Mouse (Mus musculus): Measurements from ENCODE around the gene Gm11541.
"Not testable (repeated sequence)": the region's sequence is repeated elsewhere in the genome, so short reads cannot be mapped to it uniquely, and the experiment has no call there.

Gm11541 gene

DNA sequence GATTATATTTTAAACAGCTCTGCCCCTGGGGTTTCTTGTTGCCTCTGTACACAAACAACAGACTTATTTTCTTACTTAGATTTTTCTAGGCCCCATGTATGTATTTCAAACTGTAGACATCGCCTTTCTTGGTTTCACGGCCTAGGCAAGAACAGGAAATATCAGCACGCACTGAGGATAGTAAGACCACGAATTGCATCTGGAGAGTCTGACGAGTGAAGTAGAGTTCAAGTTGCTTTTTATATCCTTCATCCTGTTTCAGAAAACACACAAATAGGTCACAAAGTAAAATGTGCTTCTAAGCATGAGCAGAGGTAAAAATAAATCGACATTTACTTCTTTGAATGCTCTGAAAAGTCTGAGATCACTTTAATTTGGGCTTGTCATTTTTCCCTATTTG lies 8.8 kb downstream of the Gm11541 start:
- no peak for DNase-seq

DNA sequence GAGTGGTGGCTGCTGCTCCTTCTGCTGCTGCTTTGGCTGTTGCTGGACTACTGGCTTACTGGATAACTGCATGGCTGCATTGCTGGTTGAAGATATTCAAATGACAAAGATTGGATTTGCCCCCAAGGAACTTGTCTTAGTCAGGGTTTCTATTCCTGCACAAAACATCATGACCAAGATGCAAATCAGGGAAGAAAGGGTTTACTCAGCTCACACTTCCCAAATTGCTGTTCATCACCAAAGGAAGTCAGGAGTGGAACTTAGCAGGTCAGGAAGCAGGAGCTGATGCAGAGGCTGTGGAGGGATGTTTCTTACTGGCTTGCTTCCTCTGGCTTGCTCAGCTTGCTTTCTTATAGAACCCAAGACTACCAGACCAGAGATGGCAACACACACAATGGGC lies 11.8 kb downstream of the Gm11541 start:
- not testable (repeated sequence) for DNase-seq

DNA sequence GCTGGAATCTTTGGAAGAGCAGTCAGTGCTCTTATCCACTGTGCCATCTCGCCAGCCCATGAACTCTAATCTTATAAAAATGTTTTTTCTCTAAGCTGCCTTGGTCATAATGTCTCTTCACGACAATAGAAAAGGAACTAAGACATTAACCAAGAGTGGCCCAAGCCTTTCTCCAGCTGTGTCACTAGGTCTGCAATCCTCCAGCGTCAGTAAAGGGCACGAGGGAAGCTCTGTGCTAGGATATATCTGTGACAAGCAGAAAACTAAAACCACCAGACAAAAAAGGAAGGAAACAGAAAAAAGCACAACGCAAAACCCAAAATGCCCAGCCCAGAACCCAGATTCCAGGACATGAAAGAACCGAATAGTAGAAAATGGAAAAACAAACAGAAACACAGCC lies 17.1 kb downstream of the Gm11541 start:
- no peak for DNase-seq

DNA sequence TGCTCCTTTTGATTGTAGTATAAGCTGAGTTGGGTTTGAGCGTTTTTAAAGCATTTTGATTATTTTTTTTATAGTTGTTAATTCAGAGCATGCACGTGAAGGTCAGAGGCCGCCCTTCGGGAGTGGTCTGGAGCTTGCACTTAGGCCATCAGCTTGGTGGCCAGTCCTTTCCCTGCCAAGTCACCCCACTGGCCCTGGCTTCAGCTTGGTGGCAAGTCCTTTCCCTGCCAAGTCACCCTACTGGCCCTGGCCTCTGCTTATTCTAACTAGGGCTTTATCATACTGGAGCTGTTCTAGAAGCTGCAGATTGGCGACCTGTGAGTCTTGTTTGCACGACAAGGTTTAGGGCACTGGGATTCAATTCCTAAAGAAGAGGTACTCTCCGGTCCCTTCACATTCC lies 21.9 kb downstream of the Gm11541 start:
- no peak for DNase-seq

DNA sequence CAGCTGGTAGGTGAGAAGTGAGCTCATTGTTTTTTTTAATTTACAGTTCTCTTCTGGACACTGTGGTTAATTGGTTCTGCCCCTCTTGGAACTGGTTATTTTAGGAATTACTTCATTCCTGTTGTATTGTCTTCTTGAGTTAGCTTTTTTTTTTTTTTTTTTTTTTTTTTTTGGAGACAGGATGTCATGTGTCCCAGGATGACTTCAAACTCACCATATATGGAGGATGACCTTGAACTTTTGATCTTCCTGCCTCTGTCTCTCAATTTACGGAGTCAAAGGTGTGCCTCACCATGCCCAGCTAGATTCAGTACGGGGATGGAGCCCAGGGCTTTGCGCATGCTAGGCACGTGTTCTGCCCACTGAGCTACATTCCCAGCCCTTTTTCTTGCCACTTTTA lies 22.7 kb downstream of the Gm11541 start:
- DNase-seq = no peak

DNA sequence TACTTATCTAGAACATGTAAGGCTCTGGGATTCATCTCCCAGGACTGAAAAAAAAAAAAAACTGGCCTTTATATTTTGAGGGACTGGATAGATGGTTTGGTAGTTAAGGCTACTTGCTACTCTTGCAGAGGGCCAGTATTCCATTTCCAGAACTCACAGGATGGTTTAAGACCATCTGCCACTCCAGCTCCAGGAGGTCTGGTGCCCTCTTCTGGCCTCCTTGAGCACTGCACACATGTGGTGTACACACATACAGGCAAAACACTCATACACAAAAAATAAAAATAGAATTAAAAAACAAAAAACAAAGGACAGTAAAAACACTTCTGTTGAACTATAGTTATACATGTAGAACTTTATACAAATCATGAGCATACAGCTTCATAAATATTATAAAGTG lies 23.7 kb downstream of the Gm11541 start:
- no peak for DNase-seq

DNA sequence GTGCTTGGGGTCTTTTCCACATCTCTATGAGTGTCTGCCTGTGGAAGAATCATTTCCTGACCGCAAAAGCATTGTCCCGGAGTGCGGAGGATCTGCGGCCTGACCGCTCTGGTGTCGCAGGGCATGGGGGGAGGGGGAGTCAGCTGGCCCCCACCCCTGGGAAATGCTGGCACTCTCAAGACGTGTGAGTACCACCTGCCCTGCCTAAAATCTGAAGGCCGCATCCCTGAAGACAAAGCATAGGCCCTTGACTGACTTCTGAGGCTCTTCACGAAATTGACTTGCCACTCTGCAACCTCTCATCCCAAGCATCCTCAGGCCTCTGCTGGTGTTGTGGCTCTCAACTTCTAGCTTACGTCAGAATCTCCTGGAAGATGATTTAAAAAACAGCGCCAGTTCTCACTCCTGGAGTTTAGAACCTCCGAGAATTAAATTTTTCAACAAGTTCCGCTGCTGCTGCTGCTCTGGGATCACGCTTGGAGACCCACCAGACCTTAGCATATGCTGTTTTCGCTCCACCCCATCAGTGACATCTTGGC lies 26.6 kb downstream of the Gm11541 start:
- no peak for DNase-seq

DNA sequence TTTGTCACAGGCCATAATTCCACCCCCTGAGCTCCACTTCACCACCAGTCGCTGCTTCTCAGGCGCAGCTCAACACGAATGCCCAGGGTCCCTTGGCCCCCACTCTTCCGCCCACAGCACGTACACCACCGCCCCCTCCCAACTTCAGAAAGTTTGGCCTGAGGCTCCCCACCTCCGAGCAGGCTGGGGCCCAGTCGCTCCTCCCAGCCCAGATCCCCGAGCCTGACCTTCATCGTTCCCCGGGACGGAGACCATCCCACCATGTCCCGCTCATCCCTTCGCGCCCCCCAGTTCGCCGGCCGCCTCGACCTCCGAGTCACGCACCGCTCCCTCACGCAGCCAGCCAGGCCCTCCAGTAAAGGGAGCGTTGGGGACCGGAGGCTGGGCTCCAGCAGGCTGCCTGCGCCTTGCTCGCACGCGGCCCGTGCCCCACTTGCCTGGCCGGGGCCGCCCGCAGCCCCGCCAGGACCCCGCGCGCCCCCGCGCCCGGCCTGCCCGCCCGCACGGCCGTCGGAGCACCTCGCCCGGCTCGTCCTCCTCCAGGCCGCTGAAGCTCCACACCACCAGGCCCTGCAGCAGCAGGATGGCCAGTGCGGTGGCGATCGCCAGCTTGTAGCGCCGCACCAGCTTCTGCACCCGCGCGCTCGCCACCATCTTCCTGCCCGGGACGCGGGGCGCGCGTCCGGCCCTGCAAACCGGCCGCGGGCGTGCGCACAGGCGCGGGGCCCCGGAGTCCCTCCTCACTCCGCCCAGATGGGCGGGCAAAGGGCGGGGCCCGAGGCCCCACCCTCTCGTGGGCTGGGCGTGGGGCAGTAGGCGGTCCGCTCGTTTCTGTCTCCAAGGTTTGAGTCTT lies 27.3 kb downstream of the Gm11541 start, which contains the start of gene Xylt2:
Gene Xylt2, minus strand, starts transcription at position 762 of the 853 bp plus-strand sequence.
- DNase-seq = peak; percentile 91

DNA sequence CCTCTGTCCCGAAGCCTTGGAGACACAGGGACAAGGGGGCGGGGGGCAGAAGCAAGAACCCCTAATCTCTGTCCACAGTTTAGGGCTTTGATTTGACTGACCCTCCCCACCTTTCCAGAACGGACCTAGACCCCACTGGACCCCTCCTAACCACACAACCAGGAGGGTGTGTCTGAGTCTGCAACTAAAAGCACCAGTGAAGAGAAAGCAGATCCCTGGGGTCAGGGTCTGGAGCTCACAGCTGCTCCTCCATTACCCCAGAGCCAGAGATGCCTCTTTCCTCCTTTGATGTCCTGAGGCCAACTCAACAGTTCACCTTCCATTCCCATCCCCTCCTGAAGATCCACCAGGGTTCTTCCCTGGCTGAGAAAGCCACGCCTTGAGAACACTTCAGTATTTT lies 28.0 kb downstream of the Gm11541 start:
- no peak for DNase-seq

DNA sequence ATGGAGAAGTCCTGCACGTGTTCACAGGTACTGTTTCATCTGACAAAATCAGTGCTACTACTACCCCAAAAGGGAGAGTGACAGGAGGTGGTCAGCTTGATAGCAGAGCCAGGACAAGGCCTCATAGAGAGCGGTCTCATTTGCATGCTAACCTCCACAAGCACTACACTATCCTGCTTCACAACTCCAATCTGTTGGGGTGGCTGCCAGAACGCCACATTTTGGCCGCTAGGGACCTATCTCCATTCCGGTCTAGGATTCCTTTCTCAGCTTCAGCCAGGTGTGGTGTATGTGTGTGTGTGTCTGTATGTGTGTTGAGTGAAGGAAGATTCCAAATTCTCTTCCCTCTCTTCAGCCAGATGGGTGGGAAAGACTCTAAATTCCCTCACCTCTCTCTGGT lies 28.9 kb downstream of the Gm11541 start:
- DNase-seq = no peak

DNA sequence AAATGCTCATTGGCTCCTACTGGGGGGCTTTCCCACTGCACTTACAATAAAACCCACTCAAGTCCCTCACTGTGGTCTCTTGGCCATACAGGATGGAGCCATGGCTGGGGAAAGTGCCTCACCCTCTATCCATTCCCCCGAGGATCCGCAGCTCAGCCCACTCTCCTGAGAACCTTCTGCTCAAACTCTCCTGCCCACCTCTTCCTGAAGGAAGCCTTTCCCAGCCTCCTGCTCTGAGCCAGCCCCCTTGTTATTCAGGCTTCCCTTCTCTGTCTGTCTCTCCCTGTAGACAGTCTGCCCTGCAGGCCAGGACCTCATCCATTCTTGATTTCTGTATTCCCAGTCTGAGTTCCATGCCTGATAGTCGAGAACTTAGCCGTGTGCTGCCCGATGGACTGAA lies 29.3 kb downstream of the Gm11541 start:
- DNase-seq = no peak

DNA sequence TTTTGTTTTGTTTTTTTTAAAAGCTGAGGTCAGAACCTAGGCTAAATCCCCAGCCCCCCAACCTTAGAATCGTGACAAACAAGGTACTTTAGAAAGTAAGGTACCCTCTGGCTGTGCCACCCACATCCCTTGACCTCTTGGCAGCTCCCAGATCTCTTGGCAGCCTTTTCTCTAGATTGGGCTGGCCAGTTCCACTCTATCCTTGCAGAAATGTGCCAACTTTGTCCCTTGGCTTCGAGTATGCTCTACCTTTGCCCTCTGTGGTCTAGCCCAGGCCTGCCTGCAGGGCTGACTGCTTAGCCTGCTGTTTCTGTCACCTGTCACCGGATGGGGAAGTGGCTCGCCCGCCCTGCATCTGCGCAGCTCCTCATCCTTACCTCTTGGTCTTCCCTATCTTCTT lies 39.0 kb downstream of the Gm11541 start:
- DNase-seq = no peak

DNA sequence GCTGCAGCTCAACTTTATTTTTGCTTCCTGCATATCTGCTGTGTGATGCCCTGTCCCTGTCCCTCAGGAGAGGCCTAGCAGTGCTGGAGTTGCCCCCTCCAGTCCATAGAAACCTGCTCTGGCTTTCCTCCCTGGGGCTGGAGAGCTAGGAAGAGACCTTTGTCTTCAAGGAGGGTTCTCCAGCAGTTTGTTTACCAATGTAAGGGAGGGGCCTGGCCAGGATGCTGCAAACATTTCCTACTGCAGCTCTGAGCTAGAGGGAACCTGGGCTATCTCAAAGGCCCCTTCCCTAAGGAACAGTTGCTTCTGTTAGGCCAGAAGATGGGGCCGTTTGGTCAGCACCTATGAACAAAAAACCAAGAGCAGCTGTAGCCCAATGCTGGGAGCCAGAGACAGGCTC lies 43.0 kb downstream of the Gm11541 start:
- no peak for DNase-seq

DNA sequence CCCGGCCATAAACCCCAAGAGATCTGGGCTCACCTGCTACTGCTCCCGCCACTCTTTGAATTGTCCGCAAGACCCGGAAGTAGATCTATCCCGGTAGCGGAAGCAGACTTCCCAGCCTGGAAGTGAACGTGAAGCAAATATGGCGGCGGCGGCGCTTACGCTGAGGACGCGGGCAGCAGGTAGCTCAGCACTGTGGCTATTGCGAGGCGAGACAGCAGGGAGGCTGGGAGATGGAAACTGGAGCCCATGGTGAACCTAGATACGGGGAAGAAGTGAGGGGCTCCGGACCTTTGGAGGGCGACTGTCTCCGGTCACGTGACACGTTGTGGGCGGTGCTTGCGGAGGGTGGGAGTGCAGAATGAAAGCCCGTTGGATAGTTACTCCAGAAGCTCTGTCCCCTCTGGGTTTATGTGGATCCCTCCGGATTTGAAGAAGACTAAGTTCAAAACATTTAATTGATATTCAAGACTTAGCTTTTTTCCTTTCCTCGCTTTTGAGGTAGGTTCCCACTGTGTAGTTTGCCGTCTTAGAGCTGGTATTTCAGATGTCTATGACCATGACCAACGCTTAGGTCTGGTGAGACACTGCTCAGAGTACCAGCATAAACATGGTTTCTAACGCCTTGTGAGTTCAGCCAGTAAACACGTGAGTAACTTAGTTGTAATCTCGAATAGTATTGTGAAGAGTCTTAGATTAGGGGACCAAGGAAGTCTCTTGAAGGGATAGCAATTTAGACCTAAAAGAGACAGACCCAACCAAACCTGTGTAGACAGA lies 50.4 kb downstream of the Gm11541 start, which contains the start of the genes Mrpl27 and Eme1:
Gene Mrpl27, plus strand, starts transcription at position 105 of the 774 bp plus-strand sequence.
Gene Eme1, minus strand, starts transcription at position 302 of the 774 bp plus-strand sequence.
- peak; percentile 84 for DNase-seq

DNA sequence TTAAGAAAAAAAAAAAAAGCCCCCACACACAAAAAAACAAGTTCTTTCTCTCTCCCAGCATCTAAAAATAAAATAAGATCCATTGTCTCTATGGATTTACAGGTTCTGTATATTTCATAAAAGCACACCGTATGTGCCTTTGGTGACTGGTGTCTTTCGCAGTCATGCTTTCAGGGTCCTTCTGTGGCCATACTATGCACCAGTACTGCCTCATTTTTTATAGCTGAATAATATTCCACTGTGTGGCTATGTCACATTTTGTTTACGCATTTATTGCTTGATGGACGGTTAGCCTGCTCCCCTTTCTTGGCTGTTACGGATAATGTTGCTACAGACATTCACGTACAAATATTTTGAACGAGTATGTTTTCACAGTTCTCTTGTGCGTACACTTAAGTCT lies 51.3 kb downstream of the Gm11541 start:
- DNase-seq = no peak

DNA sequence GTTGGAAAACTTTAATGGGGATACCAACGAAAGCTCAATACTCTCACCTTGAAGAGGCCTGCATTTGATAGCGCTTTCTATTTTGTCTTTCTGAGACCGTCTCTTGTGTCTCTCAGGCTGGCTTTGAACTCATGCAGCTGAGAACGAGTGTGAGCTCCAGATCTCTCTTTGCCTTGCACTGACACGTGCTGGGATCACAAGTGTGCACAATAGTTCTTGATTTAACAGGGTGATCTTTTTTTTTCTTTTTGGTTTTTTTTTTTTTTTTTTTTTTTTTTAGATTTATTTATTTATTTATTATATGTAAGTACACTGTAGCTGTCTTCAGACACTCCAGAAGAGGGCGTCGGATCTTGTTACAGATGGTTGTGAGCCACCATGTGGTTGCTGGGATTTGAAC lies 53.1 kb downstream of the Gm11541 start:
- not testable (repeated sequence) for DNase-seq

DNA sequence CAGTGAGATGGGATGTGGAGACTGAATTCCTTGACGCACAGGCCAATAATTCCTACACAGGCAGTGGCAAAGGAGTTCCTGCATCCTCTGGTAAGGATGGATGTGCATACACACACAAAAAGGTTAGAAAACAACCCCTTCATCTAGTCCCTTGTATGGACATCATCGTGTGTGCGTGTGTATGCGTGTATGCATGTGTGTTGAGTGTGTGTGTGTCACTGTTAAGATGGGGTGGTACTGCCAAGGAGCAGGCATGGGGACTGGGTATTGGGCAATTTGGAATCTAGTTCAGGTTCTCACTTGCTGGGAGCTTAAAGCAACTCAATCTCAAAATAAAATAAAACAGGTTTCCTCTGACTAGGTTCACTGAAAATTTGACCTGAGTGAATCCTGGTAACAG lies 57.8 kb downstream of the Gm11541 start:
- no peak for DNase-seq
